Mouse (Mus musculus) large intestine, adult 2 months (tissue): ENCODE data around the gene Fgfr2. TPM values are rescaled to one million over a fixed set of nuclear protein-coding genes. Genes with fewer than 3 reads are reported as not detected.

ENCODE experiments used
- DNase-seq: peaks from one replicate; pipeline ENCODE4 v3.0.0-alpha.2; 2012; ENCODE audit warnings: low read depth, low spot score
- WGBS: fragments of 180-500 bp; shearing (Covaris S2); methylation state at CpG from one replicate; pipeline ENCODE4 v1.1.7; 2018; 5-methylcytosine and 5-hydroxymethylcytosine counted together
- polyA plus RNA-seq: library from polyadenylated mRNA; depleted of rRNA; stranded (reverse); fragments of >200 nt; gene quantifications from 2 replicates; pipeline ENCODE4 v1.2.3, GENCODE M21; 2012

Fgfr2 gene
- polyA plus RNA-seq, 1 experiment = 35.0 TPM

DNA sequence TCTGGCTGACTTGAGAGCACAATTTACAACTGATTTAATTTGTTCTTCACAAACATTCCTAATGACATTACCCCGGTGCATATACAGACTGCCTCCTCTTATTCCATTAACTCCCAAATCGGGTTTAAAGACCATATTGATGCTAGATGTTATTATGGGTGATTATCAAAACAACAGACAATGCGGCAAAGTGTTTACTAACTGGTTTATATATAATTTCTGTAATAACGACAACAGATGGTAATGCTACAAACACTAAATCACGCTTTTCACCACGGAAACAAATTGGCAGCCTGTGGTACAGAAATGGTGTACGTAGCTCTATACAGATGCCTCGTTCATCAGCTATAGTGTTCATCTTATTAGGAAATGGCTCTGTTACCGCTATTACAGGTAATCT is 1410.1 kb downstream of the Fgfr2 start:
- WGBS = 79% methylated on average over 9 of the region's 9 CpGs
- no peak for DNase-seq

DNA sequence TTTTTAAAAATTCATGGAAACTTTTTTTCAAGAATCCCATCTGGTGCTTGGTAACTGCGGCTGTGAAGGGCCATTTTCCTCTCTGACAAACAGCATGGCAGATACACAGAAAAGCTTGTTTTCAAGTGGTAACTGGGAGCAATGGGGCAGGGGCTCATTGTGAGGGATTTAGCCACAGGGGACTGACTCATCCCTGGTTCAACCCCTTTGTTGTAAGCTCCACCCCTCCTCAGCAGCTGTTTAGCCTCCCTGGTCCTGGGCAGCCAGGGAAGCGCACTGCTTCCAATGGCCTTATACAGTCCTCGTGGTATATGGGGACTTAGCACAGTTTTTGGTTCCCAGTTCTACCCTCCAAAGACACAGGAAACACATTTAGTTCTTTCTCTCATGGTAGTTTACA is 1426.3 kb downstream of the Fgfr2 start:
- WGBS = 36% methylated on average over 3 of the region's 3 CpGs
- no peak for DNase-seq

DNA sequence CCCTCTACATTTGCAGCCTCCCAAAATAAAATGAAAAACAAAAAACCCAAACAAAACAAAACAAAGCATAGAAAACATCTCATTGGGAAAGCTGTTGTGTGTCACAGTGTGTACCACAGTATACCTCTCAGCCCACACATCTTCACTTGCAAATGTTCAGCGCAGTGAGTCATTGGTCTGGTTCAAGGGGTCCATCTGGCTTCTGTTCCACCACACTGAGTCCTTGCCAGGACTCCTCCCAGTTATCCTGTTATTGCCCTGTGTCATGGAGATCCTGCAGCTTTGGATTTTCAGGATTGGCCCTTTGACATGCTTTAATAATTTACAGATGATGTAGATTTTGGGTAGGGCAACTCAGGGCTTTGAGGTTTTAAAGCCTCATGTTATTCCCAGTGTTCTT is 1435.8 kb downstream of the Fgfr2 start:
- DNase-seq = no peak
- 79% methylated on average over 1 of the region's 1 CpGs for WGBS

DNA sequence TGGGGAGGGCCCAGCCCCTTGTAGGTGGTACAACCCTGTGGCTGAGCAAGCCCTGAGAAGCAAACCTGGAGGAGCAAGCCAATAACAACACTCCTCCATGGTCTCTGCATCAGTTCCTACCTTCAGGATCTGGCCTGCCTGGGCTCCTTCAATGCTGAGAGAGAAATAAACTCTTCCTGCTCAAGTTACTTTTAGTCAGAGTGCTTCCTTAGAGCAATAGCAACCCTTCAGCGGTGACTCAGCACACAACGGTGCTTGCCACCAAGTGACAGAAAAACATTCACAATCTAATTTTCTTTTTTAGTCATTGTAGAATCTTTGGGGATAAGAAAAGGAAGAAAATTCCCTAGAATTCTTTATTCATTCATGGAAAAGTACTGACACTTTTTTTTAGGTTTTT is 1446.0 kb downstream of the Fgfr2 start:
- 89% methylated on average over 2 of the region's 2 CpGs for WGBS
- DNase-seq = no peak

DNA sequence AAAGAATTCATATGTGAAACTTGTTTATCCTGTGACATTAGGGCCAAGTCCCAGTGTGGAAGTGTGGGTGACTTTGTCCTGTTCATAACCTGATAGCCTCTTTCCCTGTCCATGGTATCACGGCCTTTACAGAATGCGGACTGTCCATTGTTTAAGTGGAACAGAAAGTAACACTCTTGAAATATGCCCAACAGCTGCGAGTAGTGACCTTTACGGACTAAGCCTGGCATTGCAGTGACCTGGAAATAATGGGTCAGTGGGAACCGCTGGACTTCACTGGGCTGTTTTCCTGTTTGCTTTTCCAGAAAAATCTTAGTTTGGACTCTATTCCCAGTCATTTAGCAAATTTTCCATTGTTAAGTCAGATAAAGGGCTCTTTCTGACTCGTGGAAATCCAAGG is 1452.6 kb downstream of the Fgfr2 start:
- 72% methylated on average over 6 of the region's 6 CpGs for WGBS
- DNase-seq = no peak

DNA sequence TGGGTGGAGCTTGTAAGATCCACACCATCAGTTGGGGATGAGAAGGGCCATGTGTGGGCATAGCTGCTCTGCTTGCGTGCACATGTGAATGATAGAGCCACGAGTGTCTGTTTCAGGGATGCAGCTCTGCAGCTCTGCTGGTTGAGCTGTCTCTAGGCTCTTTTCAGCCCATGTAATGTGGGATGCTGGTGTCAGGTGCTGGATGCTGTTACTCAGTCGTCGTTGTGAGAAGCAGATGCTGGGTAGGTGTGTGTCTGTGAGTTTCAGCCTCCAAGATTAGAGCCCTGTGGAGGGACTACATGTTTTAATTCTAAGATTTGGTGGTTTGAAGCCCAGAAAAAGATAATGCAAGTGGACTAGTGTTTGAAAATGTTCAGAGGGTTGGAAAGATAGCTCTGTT is 1453.8 kb downstream of the Fgfr2 start:
- no peak for DNase-seq
- 72% methylated on average over 4 of the region's 4 CpGs for WGBS

DNA sequence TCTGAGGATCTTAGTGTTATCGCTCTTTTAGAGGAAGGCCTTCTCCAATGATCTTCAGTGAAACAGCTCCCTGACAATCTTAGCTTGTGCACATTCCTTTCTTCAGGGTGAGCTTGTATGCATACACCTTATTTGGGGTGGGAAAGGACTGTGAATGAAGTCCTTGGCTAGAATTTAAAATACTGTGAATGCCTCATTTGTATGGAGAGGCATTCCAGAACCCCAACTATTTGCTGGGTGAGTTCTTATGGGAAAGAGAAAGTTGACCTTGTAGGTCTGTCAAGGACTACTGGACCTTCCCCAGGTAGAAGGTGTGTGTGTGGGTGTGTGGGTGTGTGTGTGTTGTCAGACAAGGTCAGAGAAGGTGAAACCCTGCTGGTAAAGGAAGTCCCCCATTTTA is 1462.4 kb downstream of the Fgfr2 start:
- no peak for DNase-seq
- WGBS = 98% methylated on average over 1 of the region's 1 CpGs

DNA sequence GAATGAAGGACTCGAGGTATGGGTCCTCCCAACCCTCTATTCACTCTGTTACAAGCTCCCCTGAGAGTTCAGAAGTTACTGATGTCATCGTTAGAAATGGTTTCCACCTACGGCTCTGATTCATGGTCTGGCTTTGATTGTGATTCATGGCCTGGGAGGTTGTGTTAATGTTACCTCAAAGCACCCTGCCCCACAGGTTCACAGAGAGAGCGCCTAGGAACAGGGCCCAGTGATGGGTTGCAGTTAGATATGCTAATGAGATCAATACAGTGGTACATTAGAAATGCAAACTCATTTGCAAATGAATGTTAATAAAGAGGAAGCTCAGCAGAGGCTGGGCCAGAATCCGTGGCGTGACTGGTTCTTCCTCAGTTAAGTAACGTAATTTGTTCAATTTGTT is 1467.1 kb downstream of the Fgfr2 start:
- 63% methylated on average over 7 of the region's 7 CpGs for WGBS
- no peak for DNase-seq

DNA sequence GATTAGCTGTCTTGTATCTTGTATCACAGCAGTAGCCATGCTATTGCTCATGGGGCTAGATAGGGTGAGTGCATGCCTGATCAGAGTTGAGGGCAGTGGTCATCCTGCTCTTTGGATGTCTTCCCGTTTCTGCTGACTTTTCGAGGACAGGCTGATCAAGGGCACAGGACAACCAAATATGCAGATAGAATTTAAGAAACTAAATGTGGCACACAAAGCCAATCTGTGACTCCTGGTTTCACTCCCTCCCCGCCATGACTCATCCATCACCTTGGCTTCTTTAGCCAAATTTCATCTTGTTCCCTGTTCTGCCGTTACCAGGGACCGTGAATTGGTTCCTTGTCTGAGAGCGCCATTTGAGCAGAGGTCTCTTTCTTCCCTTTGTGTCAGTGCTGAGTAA is 1469.7 kb downstream of the Fgfr2 start:
- DNase-seq = no peak
- 88% methylated on average over 6 of the region's 6 CpGs for WGBS

DNA sequence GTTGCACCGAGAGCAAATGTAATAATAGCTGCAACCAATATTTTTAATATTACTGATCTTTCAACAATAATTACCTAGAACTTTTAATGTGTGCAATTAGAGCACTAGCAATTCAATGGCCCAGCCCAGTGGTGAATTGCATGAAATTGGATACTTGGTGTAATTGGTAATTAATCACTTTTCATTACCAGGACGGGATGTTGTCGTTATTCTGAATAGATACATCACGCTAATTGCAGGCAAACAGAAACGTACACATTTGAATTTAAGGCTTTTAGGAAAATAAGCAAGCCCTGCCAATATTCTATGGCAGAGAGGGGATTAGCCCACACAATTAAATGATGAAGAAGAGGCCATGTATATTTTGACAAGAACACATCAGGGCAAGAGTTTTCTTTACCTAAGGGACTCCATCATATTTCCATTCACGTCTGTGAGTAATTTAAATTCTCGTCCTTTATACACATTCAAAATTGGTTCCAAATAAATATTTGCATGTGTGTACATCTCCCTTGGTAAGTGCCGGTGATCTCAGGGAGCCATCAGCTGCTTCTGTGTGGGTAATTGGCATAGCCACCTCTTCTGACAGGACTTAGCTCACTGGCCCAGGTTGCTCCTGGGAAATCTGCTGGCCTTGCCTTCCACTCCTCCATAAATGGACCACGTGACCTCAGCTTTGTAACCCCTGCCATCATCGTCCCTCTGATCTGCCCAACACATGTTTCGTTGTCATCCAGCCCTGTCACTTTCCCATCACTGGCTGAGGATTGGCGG is 1471.0 kb downstream of the Fgfr2 start:
- 73% methylated on average over 12 of the region's 12 CpGs for WGBS
- no peak for DNase-seq

DNA sequence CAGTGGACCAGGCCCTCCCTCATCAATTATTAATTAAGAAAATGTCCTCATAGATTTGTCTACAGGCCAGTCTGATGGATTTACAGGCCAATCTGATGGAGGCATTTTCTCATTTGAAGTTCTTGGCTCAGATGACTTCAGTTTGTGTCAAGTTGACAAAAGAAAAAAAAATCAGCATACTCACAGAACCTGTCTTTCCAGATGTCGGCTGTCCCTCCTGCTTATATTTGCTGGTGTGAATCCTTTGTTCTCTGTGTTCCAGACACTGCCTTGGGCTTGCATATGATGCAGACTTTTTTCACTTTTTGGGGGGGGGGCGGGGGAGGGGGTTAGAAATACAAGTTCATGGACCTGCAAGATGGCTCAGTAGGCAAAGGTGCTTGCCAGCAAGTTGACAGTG is 1472.9 kb downstream of the Fgfr2 start:
- 11% methylated on average over 2 of the region's 2 CpGs for WGBS
- no peak for DNase-seq

DNA sequence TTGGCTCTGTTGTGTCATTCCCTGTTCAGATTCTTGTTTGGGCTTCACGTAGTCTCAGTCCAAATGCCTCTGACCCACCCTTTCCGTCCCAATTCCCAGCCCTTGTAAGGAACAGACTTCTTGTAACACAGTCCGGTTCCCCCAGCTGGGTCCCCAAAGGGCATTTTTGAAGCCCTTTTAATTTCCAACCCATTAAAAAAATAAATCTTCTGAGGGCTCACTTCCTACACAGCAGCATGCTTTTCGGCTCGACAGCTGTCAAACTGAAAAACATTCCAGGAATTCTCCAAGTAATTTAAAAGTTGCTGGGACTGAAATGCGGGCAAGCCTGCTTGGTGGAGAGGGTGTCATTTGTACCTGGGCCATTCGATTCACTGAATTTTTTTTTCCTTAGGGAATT is 1474.9 kb downstream of the Fgfr2 start:
- no peak for DNase-seq
- WGBS = 35% methylated on average over 7 of the region's 7 CpGs

DNA sequence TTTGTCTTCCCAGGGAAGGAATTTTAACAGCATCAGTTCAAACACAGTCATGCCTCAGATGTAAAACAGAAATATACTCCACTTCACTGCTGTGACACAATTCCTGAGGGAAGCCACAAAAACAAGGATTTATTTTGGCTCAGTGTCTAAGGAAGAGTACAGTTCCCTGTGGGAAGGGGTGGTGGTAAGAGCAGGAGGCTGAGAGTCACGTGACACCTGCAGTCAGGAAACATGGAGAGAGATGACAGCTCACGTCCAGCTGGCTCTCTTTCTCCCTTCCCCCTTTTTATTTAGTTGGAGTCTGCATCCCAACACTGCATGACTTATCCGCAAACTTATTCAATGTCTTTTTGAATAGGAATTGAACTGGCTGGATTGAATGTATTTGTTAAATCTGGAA is 1475.6 kb downstream of the Fgfr2 start:
- no peak for DNase-seq
- 33% methylated on average over 3 of the region's 3 CpGs for WGBS

DNA sequence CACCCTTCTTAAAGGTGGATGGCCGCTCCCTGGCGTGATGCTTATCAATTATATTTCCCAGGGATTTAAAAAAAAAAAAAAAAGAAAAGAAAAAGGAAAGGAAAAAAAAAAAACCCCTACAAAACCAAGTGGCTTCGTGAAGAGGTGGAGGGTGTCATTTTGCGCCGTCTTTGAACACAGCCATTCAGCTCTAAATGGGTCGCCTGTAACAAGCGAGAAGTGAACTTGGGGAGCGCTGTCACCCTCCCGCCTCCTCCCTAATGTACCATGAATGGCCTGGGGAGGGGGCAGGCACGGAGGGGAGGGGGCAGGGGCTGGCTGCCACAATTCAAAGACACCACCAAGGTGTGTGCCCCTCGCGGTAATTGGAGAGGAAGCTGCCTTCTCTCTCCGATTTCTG is 1478.6 kb downstream of the Fgfr2 start:
- 2% methylated on average over 13 of the region's 13 CpGs for whole genome bisulfite sequencing
- no peak for DNase-seq

DNA sequence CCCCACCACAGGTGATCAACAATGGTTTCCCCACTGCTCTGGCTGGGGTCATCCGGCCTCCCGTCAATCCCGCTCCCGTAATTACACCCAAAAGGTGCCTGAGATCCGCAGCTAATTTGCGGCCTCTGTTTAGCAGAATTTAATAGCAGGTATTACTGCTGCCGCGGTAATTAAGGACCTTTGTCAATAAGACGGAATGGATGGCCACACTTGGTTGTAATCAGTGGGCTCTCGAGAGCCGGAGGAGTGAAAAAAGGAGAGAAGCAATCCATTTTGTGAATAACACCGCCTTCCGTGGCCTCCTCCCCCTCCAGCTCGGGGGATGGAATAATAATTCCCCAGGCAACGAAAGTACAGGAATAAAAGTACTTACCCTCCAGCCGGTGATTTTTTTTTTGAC is 1479.1 kb downstream of the Fgfr2 start:
- 2% methylated on average over 16 of the region's 16 CpGs for WGBS

DNA sequence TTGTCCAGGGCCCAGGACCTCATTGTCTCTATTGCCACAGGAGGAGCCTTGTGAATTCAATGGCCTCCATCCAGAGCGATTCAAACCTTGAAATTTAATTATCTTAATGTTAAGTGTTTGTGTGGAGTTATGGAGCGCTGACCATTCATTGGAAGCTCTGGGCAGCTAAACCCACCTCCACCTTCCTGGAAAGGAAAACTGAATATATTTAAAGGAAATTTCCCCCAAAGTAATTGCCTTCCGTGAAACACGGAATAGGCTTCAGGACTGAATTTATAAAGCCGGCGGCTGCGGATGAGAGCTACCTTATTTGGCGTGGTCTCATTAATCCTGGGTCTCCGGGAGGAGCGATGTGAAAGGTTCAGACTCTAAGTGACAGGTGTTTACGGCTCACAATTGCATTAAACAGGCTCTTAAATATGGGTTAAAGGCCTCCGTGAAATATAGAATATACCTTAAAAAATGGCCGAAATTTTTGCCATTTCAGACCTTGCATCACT is 1479.8 kb downstream of the Fgfr2 start:
- 24% methylated on average over 13 of the region's 13 CpGs for WGBS

More for the DNA sequence above, 1479.1 kb downstream of the Fgfr2 start:
- DNase-seq = no peak

DNA sequence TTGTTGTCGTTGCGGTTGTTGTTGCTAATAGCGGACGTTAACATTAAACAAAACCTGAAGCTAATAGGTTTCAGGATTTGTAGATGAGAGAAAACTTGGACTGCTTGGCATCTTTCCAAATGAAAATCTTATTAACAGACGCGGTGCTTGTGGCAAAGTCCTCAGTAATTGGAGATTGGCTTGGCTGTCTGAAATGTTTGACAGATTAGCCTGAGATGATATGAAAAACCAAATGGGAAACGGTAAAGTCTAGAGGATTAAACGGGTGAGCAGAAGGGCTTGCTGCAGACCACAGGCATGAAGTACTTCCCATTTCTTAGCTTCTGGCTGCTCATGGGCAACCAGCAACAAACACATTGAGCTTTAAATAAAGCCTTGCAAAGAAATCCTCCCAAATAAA is 1493.6 kb downstream of the Fgfr2 start:
- no peak for DNase-seq
- 80% methylated on average over 8 of the region's 8 CpGs for WGBS

More for the DNA sequence above, 1479.8 kb downstream of the Fgfr2 start:
- no peak for DNase-seq

DNA sequence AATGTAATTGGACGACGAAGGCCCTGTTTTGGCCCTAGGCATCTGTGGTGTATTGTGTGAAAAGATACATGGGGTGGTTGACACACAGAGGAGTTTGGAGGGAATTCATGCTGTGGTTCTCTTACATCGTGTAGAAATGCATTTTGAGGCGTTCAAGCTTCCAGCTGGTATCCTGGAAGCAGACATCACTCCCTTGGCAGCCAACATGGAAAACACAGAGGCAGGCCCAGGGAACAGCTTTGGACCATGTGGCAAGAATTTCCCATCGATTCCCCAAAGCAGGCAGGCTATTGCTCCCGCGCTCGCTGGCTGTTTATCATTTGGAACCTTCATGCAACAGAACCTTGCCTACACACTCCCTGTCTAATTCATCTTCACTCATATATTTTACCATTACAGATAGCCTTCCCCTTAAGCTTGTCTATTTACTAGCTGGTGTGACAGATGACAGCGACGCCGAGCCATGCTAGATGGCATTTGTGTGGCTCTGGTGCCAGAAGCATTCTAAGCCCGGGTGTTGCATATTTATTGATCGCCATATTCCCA is 1494.2 kb downstream of the Fgfr2 start:
- 85% methylated on average over 13 of the region's 13 CpGs for WGBS

DNA sequence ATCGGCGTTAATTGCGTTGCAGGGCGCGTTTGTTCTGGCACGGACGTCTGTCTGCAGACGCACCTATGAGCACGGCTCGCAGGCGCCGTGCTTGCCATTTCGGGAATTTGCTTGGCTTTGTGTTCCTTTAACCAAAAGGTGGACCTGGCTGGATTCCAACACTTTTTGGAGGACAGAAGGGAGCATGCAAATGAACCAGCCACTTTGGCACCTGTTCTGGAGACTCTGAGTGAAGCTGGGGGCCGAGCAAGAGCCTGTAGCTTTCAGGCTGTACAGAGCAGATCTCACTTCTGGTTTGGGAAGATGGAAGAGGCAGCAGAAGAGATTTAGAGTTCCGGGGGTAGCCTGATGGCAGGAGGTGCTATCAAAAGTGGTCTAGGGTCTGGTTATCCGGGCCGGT is 1494.8 kb downstream of the Fgfr2 start:
- DNase-seq = no peak
- WGBS = 83% methylated on average over 17 of the region's 17 CpGs

More for the DNA sequence above, 1494.2 kb downstream of the Fgfr2 start:
- no peak for DNase-seq

DNA sequence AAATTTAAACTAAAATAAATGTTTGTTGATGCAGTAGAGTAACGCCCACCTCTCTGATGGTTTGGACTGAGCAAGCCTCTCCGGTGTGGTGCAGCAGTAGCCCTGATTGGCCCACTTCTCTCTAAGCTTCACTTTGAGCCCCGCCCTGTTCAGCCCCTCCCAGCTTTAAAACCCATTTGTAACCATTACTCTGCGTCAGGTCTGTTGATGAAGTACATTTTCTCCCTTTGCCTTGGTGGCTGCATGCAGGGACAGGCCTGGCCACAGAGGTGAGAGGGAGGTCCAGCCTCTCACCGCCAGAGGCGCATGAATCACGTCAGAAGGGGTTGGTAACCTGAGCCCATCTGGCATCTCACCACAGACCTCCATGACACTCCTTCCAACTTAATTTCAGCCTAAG is 1513.5 kb downstream of the Fgfr2 start:
- DNase-seq = no peak
- 18% methylated on average over 7 of the region's 7 CpGs for WGBS

DNA sequence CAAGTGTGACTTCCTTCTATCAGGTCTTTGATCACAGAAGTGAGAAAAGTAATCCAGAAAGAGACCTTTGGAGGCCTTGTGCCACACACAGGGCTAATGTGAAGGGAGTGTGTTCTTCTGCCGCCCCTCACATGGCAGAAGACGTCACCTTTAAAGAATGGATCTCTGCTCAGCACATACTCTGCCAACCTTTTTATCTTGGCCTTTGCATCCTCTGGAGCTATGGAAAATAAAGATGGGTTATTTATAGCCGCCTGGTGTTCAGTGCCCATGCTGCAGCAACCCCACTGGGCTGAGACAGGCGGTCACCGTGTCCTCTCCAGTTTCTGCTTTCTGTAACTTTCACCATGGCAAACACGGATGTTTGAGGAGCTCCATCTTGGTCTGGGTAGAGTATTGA is 1515.1 kb downstream of the Fgfr2 start:
- 83% methylated on average over 6 of the region's 6 CpGs for WGBS
- DNase-seq = no peak
